8 mouse cellular contexts compared by ENCODE assay signal in genomic region chr6:48177936-48178335, GRCm38 (mm10).
A peak's percentile ranks its signal among the peaks of the same experiment; 100 is the strongest.
DNase-seq lines count a peak whose midpoint lies in the region; ATAC-seq and TF ChIP-seq lines count a peak whose summit lies in the region.

No protein-coding gene starts in this region.

- peak; percentile 60 for TF ChIP-seq CTCF in lung, embryonic 14.5 days (IDR thresholded peaks at IDR 0.05; ENCODE audit: low read depth)

- H3K36me3 ChIP-seq in forebrain, embryonic 12.5 days (replicated peaks) = no peaks in the 10 kb centered on the region
- H3K36me3 ChIP-seq in lung, embryonic 14.5 days (ENCODE audit: insufficient read depth) = no peaks in the 10 kb centered on the region
- H3K36me3 ChIP-seq in splenic B cell, adult 2 months (ENCODE audit: control insufficient read depth, insufficient read depth, low read length, poor library complexity, severe bottlenecking) = no peaks in the 10 kb centered on the region

- peak; percentile 44 to 85 for DNase-seq in adrenal gland, adult (ENCODE audit: inconsistent age in 2 of 2, low spot score in 1 of 2)
- DNase-seq in adrenal gland, postnatal 4 days (ENCODE audit: low spot score in 2 of 2) = no peak
- DNase-seq in 3134 (ENCODE audit: extremely low read depth, insufficient read length, low spot score) = peak; percentile 8
- DNase-seq in brain, adult 2 months (ENCODE audit: low read depth, low spot score) = peak; percentile 94
- peak; percentile 60 to 84 for DNase-seq in kidney, postnatal 25 days
- peak; percentile 93 for DNase-seq in lung, embryonic 14.5 days
- peak; percentile 68 for DNase-seq in splenic B cell, adult 2 months (ENCODE audit: low read depth, low spot score)

- 0 out of 2 replicates have a peak, but pooled peaks cover 4% of the 10 kb centered on the region for H3K4me1 ChIP-seq in forebrain, embryonic 12.5 days
- H3K4me1 ChIP-seq in lung, embryonic 14.5 days (ENCODE audit: insufficient read depth) = no peaks in the 10 kb centered on the region

- no peak overlapping the region for H3K4me2 ChIP-seq in forebrain, embryonic 12.5 days
- H3K4me2 ChIP-seq in lung, embryonic 14.5 days = no peak overlapping the region

- no peak for ATAC-seq in forebrain, embryonic 12.5 days (ENCODE audit: low FRiP score)
- ATAC-seq in lung, embryonic 14.5 days (ENCODE audit: insufficient read depth) = no peak

- H3K27ac ChIP-seq in forebrain, embryonic 12.5 days = no peak overlapping the region
- no peak overlapping the region for H3K27ac ChIP-seq in lung, embryonic 14.5 days (ENCODE audit: low read depth)

- no peaks in the 10 kb centered on the region for H3K9me3 ChIP-seq in forebrain, embryonic 12.5 days
- no peaks in the 10 kb centered on the region for H3K9me3 ChIP-seq in lung, embryonic 14.5 days (ENCODE audit: low read depth, low read length)

- H3K27me3 ChIP-seq in forebrain, embryonic 12.5 days = no peaks in the 10 kb centered on the region
- H3K27me3 ChIP-seq in lung, embryonic 14.5 days (ENCODE audit: insufficient read depth, low read length) = no peaks in the 10 kb centered on the region
- no peaks in the 10 kb centered on the region for H3K27me3 ChIP-seq in splenic B cell, adult 2 months (ENCODE audit: control insufficient read depth, insufficient read depth, low read length, poor library complexity, severe bottlenecking)

- H3K4me3 ChIP-seq in forebrain, embryonic 12.5 days (replicated peaks) = no peak overlapping the region
- no peak overlapping the region for H3K4me3 ChIP-seq in lung, embryonic 14.5 days (ENCODE audit: low read depth, low read length)

- WGBS in forebrain, embryonic 12.5 days = 9% methylated on average over 2 of the region's 2 CpGs
- WGBS in lung, embryonic 14.5 days = 7% methylated on average over 2 of the region's 2 CpGs

- H3K9ac ChIP-seq in forebrain, embryonic 12.5 days = 0 out of 2 replicates have a peak overlapping the region, but pooled peaks have one; percentile 17
- H3K9ac ChIP-seq in lung, embryonic 14.5 days = no peak overlapping the region

Comparison
In these comparisons a context has a peak if more than half of its experiments do, and no peak if none do; other contexts are left out.
1. DNase-seq: peak in adrenal gland, adult (2 of 2), 3134 (single experiment), brain, adult 2 months (single experiment), kidney, postnatal 25 days (2 of 2), lung, embryonic 14.5 days (single experiment) and splenic B cell, adult 2 months (single experiment); none in adrenal gland, postnatal 4 days (0 of 2).